Mouse (Mus musculus) limb, embryonic 12.5 days (tissue): ENCODE measurements around the gene Lrp1. TPM values are rescaled to one million over a fixed set of nuclear protein-coding genes. Genes with fewer than 3 reads are reported as not detected.
A peak's percentile ranks its signal among the peaks of the same experiment; 100 is the strongest.

Experiments
- ATAC-seq: fragments of 200-750 bp; cut with Nextera tagmentation; 2 replicates; pipeline ENCODE4 v1.8.0; 2017; ENCODE audit warnings: low read depth, moderate TSS enrichment; ENCODE audit not compliant: insufficient number of reproducible peaks, insufficient read depth, low FRiP score, low TSS enrichment
- H3K27ac ChIP-seq: fragments of 300-500 bp; sonication (generic); 2 replicates; pipeline ENCODE4 v1.5.1; 2016; ENCODE audit warnings: mild to moderate bottlenecking, moderate library complexity
- H3K27me3 ChIP-seq: fragments of 300-500 bp; sonication (generic); 2 replicates; pipeline ENCODE4 v1.6.1; 2016; ENCODE audit warnings: mild to moderate bottlenecking, moderate library complexity
- H3K36me3 ChIP-seq: fragments of 300-500 bp; sonication (generic); 2 replicates; pipeline ENCODE4 v1.6.1; 2016; ENCODE audit warnings: mild to moderate bottlenecking, moderate library complexity
- H3K4me1 ChIP-seq: fragments of 300-500 bp; sonication (generic); replicated peaks from 2 replicates; pipeline ENCODE4 v1.6.1; 2016
- H3K4me2 ChIP-seq: fragments of 300-500 bp; sonication (generic); 2 replicates; pipeline ENCODE4 v1.6.1; 2016; ENCODE audit warnings: mild to moderate bottlenecking, moderate library complexity
- H3K4me3 ChIP-seq: fragments of 300-500 bp; sonication (generic); replicated peaks from 2 replicates; pipeline ENCODE4 v1.5.1; 2016; ENCODE audit warnings: mild to moderate bottlenecking
- H3K9ac ChIP-seq: fragments of 300-500 bp; sonication (generic); replicated peaks from 2 replicates; pipeline ENCODE4 v1.6.1; 2016; ENCODE audit warnings: mild to moderate bottlenecking, moderate library complexity
- H3K9me3 ChIP-seq: fragments of 300-500 bp; sonication (generic); 2 replicates; pipeline ENCODE4 v1.6.1; 2016; ENCODE audit warnings: mild to moderate bottlenecking, moderate library complexity
- WGBS: fragments of 180-500 bp; shearing (Covaris S2); methylation state at CpG from one replicate; pipeline ENCODE4 v1.1.7; 2016; 5-methylcytosine and 5-hydroxymethylcytosine counted together
- polyA plus RNA-seq: library from polyadenylated mRNA; unstranded; fragments of >200 nt; fragmentation: Nextera tagmentation; extraction: Ambion mirVana; gene quantifications from 2 replicates; pipeline ENCODE4 v1.2.1, GENCODE M21; 2016

The Lrp1 gene
- polyA plus RNA-seq, 1 experiment from 2014 or later: 87.6 TPM

- Histone ChIP-seq H3K4me1 (no peaks in the 10 kb centered on the region), H3K4me3 (no peak overlapping the region), H3K27me3 (no peaks in the 10 kb centered on the region), H3K36me3 (peaks cover 91% of the 10 kb centered on the region), H3K9ac (no peak overlapping the region), H3K9me3 (no peaks in the 10 kb centered on the region), H3K4me2 (no peak overlapping the region), H3K27ac (no peak overlapping the region)
- ATAC-seq: no peak
- WGBS: 32% methylated on average over 3 of the region's 3 CpGs
These were observed 51.5 kb downstream of the Lrp1 start for GRCm38 (mm10) chr10:127569450-127569849.

GRCm38 (mm10) chr10:127566553-127567326, 54.2 kb downstream of the Lrp1 start:
- Histone ChIP-seq H3K9ac (no peak overlapping the region), H3K27ac (no peak overlapping the region), H3K9me3 (no peaks in the 10 kb centered on the region), H3K4me2 (no peak overlapping the region), H3K4me1 (0 out of 2 replicates have a peak, but pooled peaks cover 7% of the 10 kb centered on the region), H3K36me3 (peaks cover 91% of the 10 kb centered on the region), H3K27me3 (no peaks in the 10 kb centered on the region), H3K4me3 (no peak overlapping the region)
- WGBS: 95% methylated on average over 28 of the region's 28 CpGs
- ATAC-seq: no peak

DNA sequence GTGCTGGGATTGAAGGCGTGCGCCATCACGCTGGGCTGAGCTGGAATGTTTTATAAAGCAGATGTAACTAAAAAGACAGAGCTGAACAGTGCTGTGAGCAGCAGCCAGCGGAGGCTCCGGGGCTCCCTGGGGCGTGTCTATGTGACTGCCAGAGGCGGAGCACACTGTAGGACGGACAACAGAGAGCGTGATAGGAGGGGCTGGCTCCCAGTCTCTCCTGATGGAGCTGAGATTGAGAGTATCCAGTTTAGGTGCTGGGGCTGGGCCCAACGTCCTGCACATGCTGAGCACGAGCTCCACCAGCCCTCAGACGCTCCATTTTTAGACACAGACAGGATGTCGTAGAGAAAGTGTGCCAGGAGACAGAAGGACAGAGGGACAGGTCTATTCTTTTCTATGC, 56.6 kb downstream of the Lrp1 start:
- 0 out of 2 replicates have a peak, but pooled peaks cover 7% of the 10 kb centered on the region for H3K4me1 ChIP-seq
- no peak overlapping the region for H3K27ac ChIP-seq
- peaks cover 93% of the 10 kb centered on the region for H3K36me3 ChIP-seq
- H3K9ac ChIP-seq: peak overlapping the region; percentile 14; the same call in 1 of the 2 replicates
- H3K4me2 ChIP-seq: no peak overlapping the region
- no peaks in the 10 kb centered on the region for H3K27me3 ChIP-seq
- H3K9me3 ChIP-seq: no peaks in the 10 kb centered on the region
- WGBS: 60% methylated on average over 13 of the region's 13 CpGs
- no peak overlapping the region for H3K4me3 ChIP-seq
- no peak for ATAC-seq

DNA sequence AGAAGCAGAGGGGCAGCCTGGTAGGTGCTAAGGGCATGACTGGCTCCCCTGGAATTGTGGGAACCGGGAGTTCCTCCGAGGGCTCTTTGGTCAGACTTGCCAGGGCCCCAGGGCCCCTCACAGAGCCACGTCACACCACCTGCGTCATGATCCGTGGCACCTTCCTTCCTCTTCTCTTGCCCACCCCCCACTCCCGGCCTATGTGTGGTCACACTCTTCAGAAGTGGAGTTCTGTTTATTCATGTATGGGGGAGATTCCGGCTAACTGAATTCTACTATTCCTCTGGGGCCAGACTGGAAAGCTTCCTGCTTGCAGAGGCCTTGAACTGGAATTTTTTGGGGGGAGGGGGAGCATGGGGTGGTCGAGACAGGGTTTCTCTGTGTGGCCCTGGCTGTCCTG, 57.1 kb downstream of the Lrp1 start:
- peaks cover 93% of the 10 kb centered on the region for H3K36me3 ChIP-seq
- no peak overlapping the region for H3K27ac ChIP-seq
- H3K9ac ChIP-seq: peak overlapping the region; percentile 14; the same call in 1 of the 2 replicates
- H3K27me3 ChIP-seq: no peaks in the 10 kb centered on the region
- no peaks in the 10 kb centered on the region for H3K9me3 ChIP-seq
- 82% methylated on average over 8 of the region's 8 CpGs for WGBS
- no peak for ATAC-seq
- H3K4me3 ChIP-seq: no peak overlapping the region
- 0 out of 2 replicates have a peak, but pooled peaks cover 7% of the 10 kb centered on the region for H3K4me1 ChIP-seq
- H3K4me2 ChIP-seq: no peak overlapping the region

DNA sequence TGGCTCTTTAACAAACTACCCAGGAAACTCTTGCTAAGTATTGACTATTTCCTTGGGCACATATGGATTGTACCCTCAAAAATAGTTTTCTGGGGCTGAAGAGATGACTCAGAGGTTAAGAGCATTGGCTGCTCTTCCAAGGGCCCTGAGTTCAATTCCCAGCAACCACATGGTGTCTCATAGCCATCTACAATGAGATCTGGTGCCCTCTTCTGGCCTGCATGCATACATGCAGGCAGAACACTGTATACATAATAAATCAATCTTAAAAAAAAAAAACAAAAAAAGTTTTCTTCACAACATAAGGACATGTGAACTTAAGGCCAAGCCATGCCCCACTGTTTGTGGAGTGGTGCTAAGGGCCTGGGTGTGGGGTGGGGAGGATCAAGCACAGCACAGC, 59.8 kb downstream of the Lrp1 start:
- peaks cover 97% of the 10 kb centered on the region for H3K36me3 ChIP-seq
- no peak overlapping the region for H3K9ac ChIP-seq
- ATAC-seq: no peak
- H3K27ac ChIP-seq: no peak overlapping the region
- 0 out of 2 replicates have a peak, but pooled peaks cover 7% of the 10 kb centered on the region for H3K4me1 ChIP-seq
- no peak overlapping the region for H3K4me2 ChIP-seq
- no peaks in the 10 kb centered on the region for H3K9me3 ChIP-seq
- H3K27me3 ChIP-seq: no peaks in the 10 kb centered on the region
- no peak overlapping the region for H3K4me3 ChIP-seq

DNA sequence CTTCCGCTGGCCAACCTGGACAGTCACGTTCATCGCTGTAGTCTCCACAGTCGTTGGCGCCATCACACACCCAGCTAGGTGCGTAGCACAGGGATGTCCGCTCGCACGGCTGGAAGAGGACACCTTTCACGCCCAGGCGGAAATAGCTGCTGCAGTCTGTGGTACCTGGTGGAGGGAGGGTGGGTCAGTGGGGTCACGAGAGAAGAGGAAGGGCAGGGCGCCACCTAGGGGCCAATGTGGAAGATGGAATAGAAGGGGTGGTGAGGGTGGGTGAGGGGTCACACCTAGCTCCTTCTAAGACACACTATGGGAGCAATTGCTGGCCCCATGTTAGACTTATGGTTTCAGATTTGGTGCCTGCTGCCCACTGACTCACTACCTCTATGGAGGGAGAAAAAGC, 63.6 kb downstream of the Lrp1 start:
- H3K27me3 ChIP-seq: no peaks in the 10 kb centered on the region
- WGBS: 88% methylated on average over 13 of the region's 13 CpGs
- peaks cover 100% of the 10 kb centered on the region for H3K36me3 ChIP-seq
- no peaks in the 10 kb centered on the region for H3K9me3 ChIP-seq
- H3K4me2 ChIP-seq: no peak overlapping the region
- ATAC-seq: no peak
- no peak overlapping the region for H3K9ac ChIP-seq
- no peaks in the 10 kb centered on the region for H3K4me1 ChIP-seq
- no peak overlapping the region for H3K4me3 ChIP-seq
- no peak overlapping the region for H3K27ac ChIP-seq

DNA sequence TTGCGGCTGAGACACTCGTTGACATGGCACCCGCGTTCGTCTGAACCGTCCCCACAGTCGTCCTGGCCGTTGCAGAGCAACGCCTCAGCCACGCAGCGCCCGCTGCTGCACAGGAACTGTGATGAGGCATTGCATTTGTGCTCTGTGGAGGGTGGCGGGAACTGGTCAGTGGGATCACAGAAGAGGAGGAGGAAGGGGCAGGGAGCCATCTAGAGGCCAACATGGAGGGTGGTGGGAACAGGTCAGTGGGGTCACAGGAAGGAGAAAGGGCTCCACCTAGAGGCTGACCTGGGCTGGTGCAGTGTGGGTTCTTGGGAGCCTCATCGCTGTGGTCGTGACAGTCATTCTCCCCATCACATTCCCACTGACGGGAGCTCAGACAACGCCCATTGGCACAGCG, 65.2 kb downstream of the Lrp1 start:
- 0 out of 2 replicates have a peak overlapping the region, but pooled peaks have one; percentile 5 for H3K27ac ChIP-seq
- no peak overlapping the region for H3K4me3 ChIP-seq
- H3K4me1 ChIP-seq: no peaks in the 10 kb centered on the region
- H3K9me3 ChIP-seq: no peaks in the 10 kb centered on the region
- H3K4me2 ChIP-seq: no peak overlapping the region
- no peak overlapping the region for H3K9ac ChIP-seq
- peaks cover 100% of the 10 kb centered on the region for H3K36me3 ChIP-seq
- 71% methylated on average over 18 of the region's 18 CpGs for WGBS
- ATAC-seq: no peak
- H3K27me3 ChIP-seq: no peaks in the 10 kb centered on the region

GRCm38 (mm10) chr10:127549892-127550291, 71.1 kb downstream of the Lrp1 start:
- no peak overlapping the region for H3K27ac ChIP-seq
- H3K4me1 ChIP-seq: no peaks in the 10 kb centered on the region
- ATAC-seq: no peak
- WGBS: 90% methylated on average over 17 of the region's 17 CpGs
- H3K27me3 ChIP-seq: no peaks in the 10 kb centered on the region
- H3K36me3 ChIP-seq: peaks cover 100% of the 10 kb centered on the region
- H3K4me3 ChIP-seq: no peak overlapping the region
- H3K9me3 ChIP-seq: no peaks in the 10 kb centered on the region
- no peak overlapping the region for H3K9ac ChIP-seq
- no peak overlapping the region for H3K4me2 ChIP-seq

DNA sequence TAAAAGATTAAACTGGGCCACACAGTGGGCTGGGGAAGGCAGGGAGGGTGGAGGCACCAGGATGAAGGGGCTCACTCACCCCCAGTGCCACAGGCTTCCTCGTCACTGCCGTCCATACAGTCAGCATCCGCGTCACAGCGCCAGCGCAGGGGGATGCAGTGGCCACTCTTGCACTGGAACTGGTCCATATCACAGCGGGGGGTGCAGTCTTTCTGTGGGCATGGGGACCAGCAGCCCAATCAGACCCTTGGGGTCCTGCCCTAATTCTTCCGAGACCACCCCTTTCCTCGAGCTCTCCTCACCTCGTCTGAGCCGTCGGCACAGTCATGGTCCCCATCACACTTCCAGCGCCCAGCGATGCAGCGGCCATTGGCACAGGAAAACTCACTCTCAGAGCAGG, 72.7 kb downstream of the Lrp1 start:
- H3K36me3 ChIP-seq: peaks cover 100% of the 10 kb centered on the region
- no peaks in the 10 kb centered on the region for H3K9me3 ChIP-seq
- no peak overlapping the region for H3K4me3 ChIP-seq
- WGBS: 94% methylated on average over 15 of the region's 15 CpGs
- H3K4me2 ChIP-seq: no peak overlapping the region
- no peak overlapping the region for H3K27ac ChIP-seq
- ATAC-seq: no peak
- H3K9ac ChIP-seq: no peak overlapping the region
- H3K4me1 ChIP-seq: no peaks in the 10 kb centered on the region
- H3K27me3 ChIP-seq: no peaks in the 10 kb centered on the region

GRCm38 (mm10) chr10:127546505-127546904, 74.4 kb downstream of the Lrp1 start:
- no peak overlapping the region for H3K4me2 ChIP-seq
- no peaks in the 10 kb centered on the region for H3K9me3 ChIP-seq
- no peaks in the 10 kb centered on the region for H3K27me3 ChIP-seq
- no peaks in the 10 kb centered on the region for H3K4me1 ChIP-seq
- H3K36me3 ChIP-seq: peaks cover 100% of the 10 kb centered on the region
- no peak overlapping the region for H3K9ac ChIP-seq
- no peak for ATAC-seq
- H3K27ac ChIP-seq: no peak overlapping the region
- H3K4me3 ChIP-seq: no peak overlapping the region
- 91% methylated on average over 7 of the region's 7 CpGs for WGBS

- ATAC-seq: no peak
- Histone ChIP-seq H3K4me3 (no peak overlapping the region), H3K9ac (no peak overlapping the region), H3K27ac (no peak overlapping the region), H3K36me3 (peaks cover 100% of the 10 kb centered on the region), H3K4me1 (no peaks in the 10 kb centered on the region), H3K4me2 (no peak overlapping the region), H3K9me3 (no peaks in the 10 kb centered on the region), H3K27me3 (no peaks in the 10 kb centered on the region)
- 92% methylated on average over 20 of the region's 20 CpGs for WGBS
These were observed 76.6 kb downstream of the Lrp1 start for GRCm38 (mm10) chr10:127544375-127544774.

GRCm38 (mm10) chr10:127543916-127544315, 77.0 kb downstream of the Lrp1 start:
- WGBS: 69% methylated on average over 3 of the region's 3 CpGs

More at GRCm38 (mm10) chr10:127543916-127544315, 77.0 kb downstream of the Lrp1 start:
- no peak overlapping the region for H3K27ac ChIP-seq
- no peak overlapping the region for H3K4me3 ChIP-seq
- no peaks in the 10 kb centered on the region for H3K4me1 ChIP-seq
- H3K9ac ChIP-seq: no peak overlapping the region
- no peak for ATAC-seq
- H3K27me3 ChIP-seq: no peaks in the 10 kb centered on the region
- H3K9me3 ChIP-seq: no peaks in the 10 kb centered on the region
- peaks cover 100% of the 10 kb centered on the region for H3K36me3 ChIP-seq
- no peak overlapping the region for H3K4me2 ChIP-seq
